Mouse (Mus musculus) midbrain, postnatal 0 days (tissue): ENCODE measurements at regions not wholly inside any gene's neighbourhood (a gene's known extent, or its start where the extent isn't known, plus 50 kb on each side); places are given as distances from the start of the nearest gene placed in this dataset.
"Not testable (repeated sequence)": the region's sequence is repeated elsewhere in the genome, so short reads cannot be mapped to it uniquely, and the experiment has no call there.

Experiments used
- ATAC-seq: fragments of 200-750 bp; cut with Nextera tagmentation; 2 replicates; pipeline ENCODE4 v1.8.0; 2017; ENCODE audit warnings: moderate number of reproducible peaks, mild to moderate bottlenecking, moderate TSS enrichment, moderate library complexity; ENCODE audit not compliant: low FRiP score
- DNase-seq: peaks from one replicate; pipeline ENCODE4 v3.0.0-alpha.2; 2015; ENCODE audit warnings: low spot score
- H3K27ac ChIP-seq: fragments of 300-500 bp; sonication (generic); 2 replicates; pipeline ENCODE4 v1.5.1; 2014; ENCODE audit warnings: low read depth, mild to moderate bottlenecking, low read length, mixed read lengths
- H3K27me3 ChIP-seq: fragments of 300-500 bp; sonication (generic); 2 replicates; pipeline ENCODE4 v1.6.1; 2014; ENCODE audit warnings: low read length, control low read depth, mixed read lengths; ENCODE audit not compliant: insufficient read depth
- H3K36me3 ChIP-seq: fragments of 300-500 bp; sonication (generic); 2 replicates; pipeline ENCODE4 v1.6.1; 2014; ENCODE audit warnings: low read length, control low read depth, mixed read lengths; ENCODE audit not compliant: insufficient read depth
- H3K4me1 ChIP-seq: fragments of 300-500 bp; sonication (generic); 2 replicates; pipeline ENCODE4 v1.6.1; 2014; ENCODE audit warnings: mild to moderate bottlenecking, control low read depth, antibody characterized with exemption, low read length, mixed read lengths; ENCODE audit not compliant: insufficient read depth
- H3K4me2 ChIP-seq: fragments of 300-500 bp; sonication (generic); 2 replicates; pipeline ENCODE4 v1.6.1; 2014; ENCODE audit warnings: low read depth, mild to moderate bottlenecking, low read length, mixed read lengths; ENCODE audit not compliant: poor library complexity, severe bottlenecking
- H3K4me3 ChIP-seq: fragments of 300-500 bp; sonication (generic); 2 replicates; pipeline ENCODE4 v1.5.1; 2014; ENCODE audit warnings: low read depth, mild to moderate bottlenecking, low read length, moderate library complexity
- H3K9ac ChIP-seq: fragments of 300-500 bp; sonication (generic); replicated peaks from 2 replicates; pipeline ENCODE4 v1.6.1; 2014; ENCODE audit warnings: mild to moderate bottlenecking, low read length, moderate library complexity, mixed read lengths; ENCODE audit not compliant: poor library complexity, severe bottlenecking
- H3K9me3 ChIP-seq: fragments of 300-500 bp; sonication (generic); 2 replicates; pipeline ENCODE4 v1.6.1; 2016; ENCODE audit warnings: low read length, control low read depth
- CTCF ChIP-seq: IDR thresholded peaks from 2 replicates; pipeline ENCODE4 v1.5.1; 2016; ENCODE audit warnings: antibody characterized with exemption, mild to moderate bottlenecking
- WGBS: fragments of 180-500 bp; shearing (Covaris S2); extraction: QIAGEN DNeasy Blood & Tissue Kit; methylation state at CpG from one replicate; pipeline ENCODE4 v1.1.7; 2014; 5-methylcytosine and 5-hydroxymethylcytosine counted together

- H3K4me3 ChIP-seq, H3K27me3 ChIP-seq, H3K4me2 ChIP-seq, H3K27ac ChIP-seq, H3K9ac ChIP-seq, H3K9me3 ChIP-seq, H3K36me3 ChIP-seq, H3K4me1 ChIP-seq: not testable (repeated sequence)
- peak; percentile 75 for ATAC-seq
- peak; percentile 52 for DNase-seq
- peak; percentile 24 for TF ChIP-seq CTCF
- WGBS = 35% methylated on average over 2 of the region's 2 CpGs
These were observed 119.9 kb downstream of the Zxdb start for GRCm38 (mm10) chrX:94844110-94844779.

DNA sequence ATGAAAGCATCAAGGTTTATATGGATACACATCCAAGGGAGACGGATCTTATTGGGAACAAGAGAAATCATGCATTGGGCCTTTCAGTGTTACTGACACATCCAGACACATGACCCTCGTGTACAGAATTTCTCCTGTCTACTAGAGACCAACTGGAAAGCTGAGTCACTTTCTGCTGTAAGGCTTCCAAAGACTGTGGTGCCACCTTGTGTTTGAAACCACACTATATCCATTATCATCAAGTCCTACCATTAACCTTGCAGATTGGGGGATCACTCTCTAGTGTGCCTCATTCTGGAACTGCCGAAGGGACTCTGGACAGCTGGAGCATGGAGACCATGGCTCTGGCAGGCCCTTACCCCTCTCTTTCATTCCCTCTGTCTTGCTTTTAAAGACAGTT is 125.2 kb downstream of the Zxdb start:
- not testable (repeated sequence) for H3K9ac ChIP-seq, H3K4me1 ChIP-seq, H3K27ac ChIP-seq, H3K27me3 ChIP-seq, ATAC-seq, DNase-seq, H3K9me3 ChIP-seq, H3K4me2 ChIP-seq, H3K4me3 ChIP-seq, H3K36me3 ChIP-seq
- 100% methylated on average over 1 of the region's 3 CpGs for WGBS

DNA sequence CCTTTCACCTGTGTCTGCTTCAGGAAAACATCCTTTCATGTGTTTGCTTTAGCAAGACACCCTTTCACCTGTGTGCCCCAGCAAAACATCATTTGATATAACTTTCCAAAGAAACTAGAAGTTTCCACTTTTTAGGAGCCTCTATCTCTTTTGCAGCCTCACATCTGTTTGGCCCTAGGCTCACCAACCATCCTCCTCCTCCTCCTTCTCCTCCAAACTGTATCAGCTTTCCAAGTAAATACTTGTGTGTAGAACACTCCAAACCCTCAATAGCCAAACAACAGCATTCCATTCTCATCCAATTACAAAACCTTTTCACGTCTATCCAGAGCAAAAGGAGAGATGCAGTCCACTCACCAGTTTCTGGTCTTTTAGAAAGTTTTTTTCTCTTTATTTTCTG is 133.1 kb downstream of the Zxdb start:
- Histone ChIP-seq H3K9me3 (no peaks in the 10 kb centered on the region), H3K4me1 (no peaks in the 10 kb centered on the region), H3K27ac (no peak overlapping the region), H3K4me3 (no peak overlapping the region), H3K9ac (no peak overlapping the region), H3K27me3 (no peaks in the 10 kb centered on the region), H3K4me2 (no peak overlapping the region), H3K36me3 (no peaks in the 10 kb centered on the region)
- TF ChIP-seq CTCF = no peak
- WGBS = 81% methylated on average over 1 of the region's 1 CpGs
- no peak for DNase-seq
- no peak for ATAC-seq

GRCm38 (mm10) chrX:94857954-94858353 is 133.6 kb downstream of the Zxdb start:
- TF ChIP-seq CTCF = no peak
- ATAC-seq (no peak), DNase-seq (no peak)
- Histone ChIP-seq H3K36me3 (no peaks in the 10 kb centered on the region), H3K4me2 (no peak overlapping the region), H3K4me1 (no peaks in the 10 kb centered on the region), H3K9me3 (no peaks in the 10 kb centered on the region), H3K27me3 (no peaks in the 10 kb centered on the region), H3K4me3 (no peak overlapping the region), H3K27ac (no peak overlapping the region), H3K9ac (no peak overlapping the region)
- 66% methylated on average over 4 of the region's 4 CpGs for WGBS

DNA sequence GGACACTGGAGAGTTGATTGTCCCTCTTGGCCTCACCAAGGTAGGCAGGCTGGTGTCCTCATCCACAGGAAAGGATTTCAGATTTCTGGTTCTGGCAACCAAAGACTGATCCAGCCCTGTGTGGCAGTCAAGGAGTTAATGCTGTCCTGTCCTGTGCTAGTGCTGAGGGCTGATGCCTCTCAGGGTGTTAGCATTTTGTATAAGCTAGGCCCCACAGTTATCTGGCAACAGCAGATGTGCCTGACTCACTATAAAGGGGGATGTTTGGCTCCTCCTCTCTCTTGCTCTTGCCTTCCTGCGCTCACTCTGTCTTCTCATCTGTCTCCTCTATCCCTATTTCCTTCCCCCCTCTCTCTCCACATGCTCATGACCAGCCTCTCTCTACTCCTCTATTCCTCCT is 138.8 kb downstream of the Zxdb start:
- ATAC-seq (no peak), DNase-seq (no peak)
- no peak overlapping the region for H3K4me3 ChIP-seq
- no peak overlapping the region for H3K4me2 ChIP-seq
- no peaks in the 10 kb centered on the region for H3K36me3 ChIP-seq
- no peaks in the 10 kb centered on the region for H3K9me3 ChIP-seq
- H3K27me3 ChIP-seq = no peaks in the 10 kb centered on the region
- H3K4me1 ChIP-seq = no peaks in the 10 kb centered on the region
- H3K9ac ChIP-seq = no peak overlapping the region
- WGBS = 63% methylated on average over 1 of the region's 1 CpGs
- H3K27ac ChIP-seq = no peak overlapping the region
- TF ChIP-seq CTCF = no peak

GRCm38 (mm10) chrX:94865531-94866502 is 141.4 kb downstream of the Zxdb start:
- peak; percentile 89 for DNase-seq
- ATAC-seq = peak; percentile 96
- Histone ChIP-seq H3K9ac (no peak overlapping the region), H3K4me2 (peak overlapping the region; percentile 46), H3K27ac (no peak overlapping the region), H3K36me3 (no peaks in the 10 kb centered on the region), H3K9me3 (no peaks in the 10 kb centered on the region), H3K27me3 (no peaks in the 10 kb centered on the region), H3K4me1 (no peaks in the 10 kb centered on the region), H3K4me3 (peak overlapping the region; percentile 25)
- peak; percentile 97 for TF ChIP-seq CTCF
- WGBS = 13% methylated on average over 18 of the region's 18 CpGs

- not testable (repeated sequence) for H3K27ac ChIP-seq, H3K27me3 ChIP-seq, DNase-seq, H3K4me2 ChIP-seq, H3K36me3 ChIP-seq, H3K9ac ChIP-seq, H3K4me3 ChIP-seq, H3K4me1 ChIP-seq, H3K9me3 ChIP-seq, ATAC-seq
- WGBS = 96% methylated on average over 2 of the region's 2 CpGs
These were observed 142.9 kb downstream of the Spin4 start for GRCm38 (mm10) chrX:94883547-94883946.
